Mouse (Mus musculus) MEL (cell line): ENCODE data around the gene Gjb4. TPM values are rescaled to one million over a fixed set of nuclear protein-coding genes. Genes with fewer than 3 reads are reported as not detected.

Experiments used
- DNase-seq: peaks from one replicate; pipeline ENCODE4 v3.0.0; 2011; ENCODE audit warnings: low read depth, low spot score
- H3K27ac ChIP-seq: 2 replicates; pipeline ENCODE4 v1.5.1; 2012; ENCODE audit warnings: low read depth, mild to moderate bottlenecking, control low read depth, low read length, moderate library complexity; ENCODE audit not compliant: control insufficient read depth
- H3K27me3 ChIP-seq, 2 experiments: fragments of 150-350 bp in 1 of 2; sonication (generic) in 1 of 2; 2 replicates each; pipeline ENCODE4 v1.6.1; 2012; ENCODE audit warnings: low read length in 2 of 2, mild to moderate bottlenecking in 2 of 2, improper control_type of control experiment in 1 of 2, moderate library complexity in 1 of 2; ENCODE audit not compliant: insufficient read depth in 2 of 2, control insufficient read depth in 1 of 2
- H3K36me3 ChIP-seq, 2 experiments: 2 replicates each; pipeline ENCODE4 v1.6.1; 2012 to 2014; ENCODE audit warnings: low read length in 2 of 2, improper control_type of control experiment in 1 of 2, inconsistent platforms in 1 of 2, mild to moderate bottlenecking in 1 of 2; ENCODE audit not compliant: insufficient read depth in 2 of 2, control insufficient read depth in 1 of 2
- H3K4me1 ChIP-seq, 2 experiments: fragments of 150-350 bp in 1 of 2; sonication (generic) in 1 of 2; 2 replicates each; pipeline ENCODE4 v1.6.1; 2012; ENCODE audit warnings: low read length in 2 of 2, improper control_type of control experiment in 1 of 2, mild to moderate bottlenecking in 1 of 2; ENCODE audit not compliant: insufficient read depth in 2 of 2, control insufficient read depth in 1 of 2
- H3K4me3 ChIP-seq, 2 experiments: fragments of 150-350 bp in 1 of 2; sonication (generic) in 1 of 2; 2 replicates each; pipeline ENCODE4 v1.5.1; 2012; ENCODE audit warnings: low read depth in 2 of 2, low read length in 2 of 2, mild to moderate bottlenecking in 2 of 2, moderate library complexity in 2 of 2, control low read depth in 1 of 2, improper control_type of control experiment in 1 of 2; ENCODE audit not compliant: control insufficient read depth in 1 of 2, insufficient read depth in 1 of 2
- H3K79me2 ChIP-seq: 2 replicates; pipeline ENCODE4 v1.6.1; 2012; ENCODE audit warnings: mild to moderate bottlenecking, low read length, moderate library complexity; ENCODE audit not compliant: control insufficient read depth, poor library complexity, insufficient read depth
- H3K9ac ChIP-seq: 2 replicates; pipeline ENCODE4 v1.6.1; 2012; ENCODE audit warnings: low read depth, mild to moderate bottlenecking, control low read depth, low read length, moderate library complexity; ENCODE audit not compliant: control insufficient read depth, poor library complexity, severe bottlenecking
- H3K9me3 ChIP-seq: fragments of 150-350 bp; sonication (generic); replicated peaks from 2 replicates; pipeline ENCODE4 v1.6.1; 2012; ENCODE audit warnings: mild to moderate bottlenecking, low read length, improper control_type of control experiment, moderate library complexity; ENCODE audit not compliant: insufficient read depth
- CTCF ChIP-seq, 3 experiments: IDR thresholded peaks in 2 of 3; conservative IDR thresholded peaks in 1 of 3; 2 replicates each; pipeline ENCODE4 v1.5.1; 2011 to 2012; ENCODE audit warnings: low read length in 3 of 3, low read depth in 2 of 3, mild to moderate bottlenecking in 2 of 3, improper control_type of control experiment in 1 of 3, inconsistent platforms in 1 of 3, mixed read lengths in 1 of 3, moderate library complexity in 1 of 3; ENCODE audit not compliant: control insufficient read depth in 1 of 3, insufficient read depth in 1 of 3, poor library complexity in 1 of 3, severe bottlenecking in 1 of 3
- GATA1 ChIP-seq: IDR thresholded peaks from 2 replicates; pipeline ENCODE4 v1.6.1; 2011; ENCODE audit warnings: low read depth, low read length, improper control_type of control experiment
- JUND ChIP-seq: IDR thresholded peaks from 2 replicates; pipeline ENCODE4 v1.6.1; 2011; ENCODE audit warnings: low read depth, mild to moderate bottlenecking, improper control_type of control experiment, low read length
- KAT2A ChIP-seq: conservative IDR thresholded peaks from 2 replicates; pipeline ENCODE4 v1.6.1; 2012; ENCODE audit warnings: low read depth, low read length, improper control_type of control experiment, inconsistent platforms
- MAZ ChIP-seq: IDR thresholded peaks from 2 replicates; pipeline ENCODE4 v1.6.1; 2012; ENCODE audit warnings: low read depth, mild to moderate bottlenecking, inconsistent platforms, low read length, improper control_type of control experiment
- MEF2A ChIP-seq: IDR thresholded peaks from 2 replicates; pipeline ENCODE4 v1.6.1; 2014; ENCODE audit warnings: low read depth, mild to moderate bottlenecking, inconsistent platforms, low read length, improper control_type of control experiment; ENCODE audit not compliant: poor library complexity, insufficient replicate concordance, severe bottlenecking; ENCODE audit errors: extremely low read depth
- NELFE ChIP-seq: IDR thresholded peaks from 2 replicates; pipeline ENCODE4 v1.6.1; 2011; ENCODE audit warnings: low read depth, low read length, improper control_type of control experiment
- POLR2A ChIP-seq, 2 experiments: IDR thresholded peaks; 2 replicates each; pipeline ENCODE4 v1.6.1; 2011 to 2012; ENCODE audit warnings: low read length in 2 of 2, mild to moderate bottlenecking in 2 of 2, control low read depth in 1 of 2, improper control_type of control experiment in 1 of 2, low read depth in 1 of 2, moderate library complexity in 1 of 2; ENCODE audit not compliant: control insufficient read depth in 1 of 2, insufficient read depth in 1 of 2, poor library complexity in 1 of 2
- POLR2AphosphoS2 ChIP-seq: IDR thresholded peaks from 2 replicates; pipeline ENCODE4 v1.6.1; 2011; ENCODE audit warnings: low read length, improper control_type of control experiment
- RAD21 ChIP-seq: IDR thresholded peaks from 2 replicates; pipeline ENCODE4 v1.6.1; 2011; ENCODE audit warnings: mild to moderate bottlenecking, low read depth, low read length, improper control_type of control experiment
- ZNF384 ChIP-seq: IDR thresholded peaks from 2 replicates; pipeline ENCODE4 v1.6.1; 2012; ENCODE audit warnings: low read depth, mild to moderate bottlenecking, inconsistent platforms, low read length, improper control_type of control experiment
- polyA plus RNA-seq, 2 experiments: library from polyadenylated mRNA; stranded (reverse) in 1 of 2; unstranded in 1 of 2; fragments of >175 nt in 1 of 2; fragments of >200 nt in 1 of 2; gene quantifications; 2 replicates each; pipeline versions ENCODE4 v1.2.1 to v1.2.4; 2012; ENCODE audit warnings: low replicate concordance in 2 of 2, low read depth in 1 of 2; ENCODE audit not compliant: insufficient read length in 2 of 2, insufficient read depth in 1 of 2, missing spikeins in 1 of 2
- total RNA-seq: library from RNA; depleted of rRNA; stranded (reverse); fragments of 300-350 nt; gene quantifications from 2 replicates; pipeline ENCODE4 v1.2.3, GENCODE M21; 2012

Gjb4 gene
- total and polyA plus RNA-seq, 3 experiments, result not detected

DNA sequence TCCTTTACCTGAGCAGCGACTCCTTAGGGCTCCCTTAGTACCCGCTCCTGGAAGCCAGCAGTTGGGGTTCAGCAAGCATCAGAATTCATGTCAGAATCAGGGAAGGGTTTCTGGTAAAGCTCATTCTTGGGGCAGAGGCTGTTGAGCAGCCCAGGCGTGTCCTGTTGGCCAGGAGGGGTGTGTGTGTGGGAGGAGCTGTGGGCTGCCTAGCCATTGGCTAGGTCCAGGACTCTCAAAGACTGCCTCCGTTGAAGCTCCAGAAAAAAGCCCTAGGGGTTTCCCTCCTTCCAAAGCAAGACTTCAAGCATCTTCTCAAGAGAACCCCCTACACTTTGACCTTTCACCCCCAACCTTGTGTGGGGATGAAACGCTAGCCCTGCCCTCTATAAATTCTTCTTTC, 4.1 kb upstream of the Gjb4 start, which contains the start of gene Gjb5:
TSS of gene Gjb5 (minus strand) at position 164 of the 400 bp plus-strand sequence.
- Histone ChIP-seq H3K79me2 (no peaks in the 10 kb centered on the region), H3K36me3 (no peaks in the 10 kb centered on the region), H3K4me3 (no peak within 1 kb of the TSS), H3K27me3 (no peaks in the 10 kb centered on the region), H3K9me3 (no peaks in the 10 kb centered on the region), H3K9ac (no peak within 1 kb of the TSS), H3K27ac (no peak within 1 kb of the TSS), H3K4me1 (no peaks in the 10 kb centered on the region)
- no peak for DNase-seq
- TF ChIP-seq NELFE (no peak), CTCF (IDR thresholded peaks at IDR 0.05 in 2 of 3, conservative IDR thresholded peaks at IDR 0.05 in 1 of 3; ENCODE audit: control insufficient read depth in 1 of 3, insufficient read depth in 1 of 3, low read depth in 2 of 3, low read length in 3 of 3, poor library complexity in 1 of 3, severe bottlenecking in 1 of 3) (no peak), RAD21 (no peak), ZNF384 (no peak), KAT2A (no peak), GATA1 (no peak), JUND (no peak), MEF2A (no peak), MAZ (no peak)

DNA sequence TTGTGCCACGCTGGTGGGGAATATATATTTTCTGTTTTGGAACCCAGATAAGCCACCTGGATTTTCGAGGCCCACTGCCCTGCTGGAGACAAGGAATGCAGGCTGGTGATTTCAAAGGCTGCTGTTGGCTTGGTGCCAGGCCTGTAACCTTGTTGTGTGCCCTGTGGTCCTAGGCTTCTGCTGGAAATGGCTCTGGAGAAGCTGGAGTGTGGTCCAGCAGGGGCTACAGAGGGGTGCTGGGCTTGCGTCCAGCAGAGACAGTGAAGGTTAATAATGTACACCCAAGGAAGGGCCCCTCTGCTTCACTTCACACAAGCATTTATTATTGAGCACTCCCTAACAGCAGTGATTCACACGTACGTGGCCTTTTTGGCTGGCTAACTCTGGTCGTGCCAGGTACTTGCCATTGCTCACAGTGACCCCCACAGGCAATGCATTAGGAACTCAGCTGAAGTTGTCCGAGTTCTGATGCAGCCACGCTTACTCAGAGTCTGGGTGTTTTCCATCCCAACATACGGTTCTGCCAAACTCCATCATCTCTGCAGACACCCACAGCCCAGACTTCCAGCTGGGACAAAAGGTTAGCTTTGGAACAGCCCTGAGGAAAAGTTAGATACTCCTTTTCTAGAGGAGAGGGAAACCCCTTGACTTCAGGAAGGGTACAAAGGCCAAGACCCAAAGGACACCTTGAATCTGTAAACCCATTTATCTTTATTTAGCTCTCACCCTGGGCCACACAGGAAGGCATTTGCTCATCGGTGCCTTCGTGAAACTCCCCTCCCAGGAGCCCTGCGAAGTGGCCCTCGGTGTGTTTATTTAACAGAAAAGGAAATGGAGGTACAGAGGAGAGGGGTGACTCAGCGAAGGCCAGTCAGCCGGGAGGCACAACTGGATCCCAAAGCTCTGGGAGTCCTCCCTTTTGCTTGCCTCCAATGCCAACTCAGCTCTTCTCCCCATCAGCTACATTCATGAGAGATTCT, 915 bp upstream of the Gjb4 start:
- TF ChIP-seq KAT2A, result no peak
- Histone ChIP-seq H3K4me1 (no peaks in the 10 kb centered on the region), H3K79me2 (no peaks in the 10 kb centered on the region), H3K9me3 (no peaks in the 10 kb centered on the region), H3K27me3 (no peaks in the 10 kb centered on the region; a peak in 1 of 4 replicates), H3K27ac (no peak overlapping the region), H3K36me3 (no peaks in the 10 kb centered on the region), H3K4me3 (no peak overlapping the region), H3K9ac (no peak overlapping the region)
- no peak for DNase-seq

DNA sequence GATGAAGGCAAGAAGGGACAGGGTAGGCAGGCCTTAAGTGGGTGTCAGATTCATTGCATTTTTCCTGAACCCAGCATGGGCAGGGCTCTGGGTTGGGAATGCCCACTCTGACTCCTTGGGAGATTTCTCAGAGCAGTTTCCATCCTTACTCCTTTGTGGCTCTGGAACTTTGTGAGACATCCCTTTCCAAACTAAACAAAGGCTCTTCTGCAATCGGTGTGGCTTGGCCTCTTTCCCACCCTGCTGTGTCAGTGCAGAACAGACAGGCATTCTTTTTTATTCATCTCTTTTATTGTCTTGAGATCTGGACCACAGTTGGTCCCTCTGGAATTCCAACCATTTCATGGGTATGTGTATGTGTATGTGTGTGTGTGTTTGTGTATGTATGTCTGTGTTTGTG, 1.3 kb downstream of the Gjb4 start:
- no peak overlapping the region for H3K4me3 ChIP-seq
- H3K36me3 ChIP-seq, result no peaks in the 10 kb centered on the region
- no peaks in the 10 kb centered on the region; a peak in 1 of 4 replicates for H3K27me3 ChIP-seq
- H3K27ac ChIP-seq, result no peak overlapping the region
- no peaks in the 10 kb centered on the region for H3K79me2 ChIP-seq
- no peaks in the 10 kb centered on the region for H3K9me3 ChIP-seq
- no peak for DNase-seq
- TF ChIP-seq POLR2AphosphoS2 (no peak), POLR2A (IDR thresholded peaks at IDR 0.05; ENCODE audit: control insufficient read depth in 1 of 2, insufficient read depth in 1 of 2, low read depth in 1 of 2, low read length in 2 of 2, poor library complexity in 1 of 2) (no peak), JUND (no peak)
- H3K9ac ChIP-seq, result no peak overlapping the region
- no peaks in the 10 kb centered on the region for H3K4me1 ChIP-seq
